Mouse (Mus musculus) left cerebral cortex, postnatal 4 days (tissue): Measurements from ENCODE around the gene Gas2l3. TPM values are rescaled to one million over a fixed set of nuclear protein-coding genes. Genes with fewer than 3 reads are reported as not detected.
A peak's percentile ranks its signal among the peaks of the same experiment; 100 is the strongest.

Source experiments
- DNase-seq: peaks from one replicate; pipeline ENCODE4 v3.0.0-alpha.2; 2022
- intact Hi-C: fragments of 180-260 bp; cut with DNase I; formaldehyde crosslinking; loops from one replicate; pipeline ENCODE4 v1.15.1; 2025
- total RNA-seq, 2 experiments: library from RNA; stranded (reverse); gene quantifications; 2 replicates each; pipeline ENCODE4 v1.2.3; 2021

Gas2l3 gene
- total RNA-seq, 2 experiments from 2014 or later, result 4.8 to 6.3 TPM

GRCm38 (mm10) chr10:89404936-89405335 is 38.8 kb downstream of the Gas2l3 start:
- intact Hi-C loops, result no loop called here
- DNase-seq, result no peak

DNA sequence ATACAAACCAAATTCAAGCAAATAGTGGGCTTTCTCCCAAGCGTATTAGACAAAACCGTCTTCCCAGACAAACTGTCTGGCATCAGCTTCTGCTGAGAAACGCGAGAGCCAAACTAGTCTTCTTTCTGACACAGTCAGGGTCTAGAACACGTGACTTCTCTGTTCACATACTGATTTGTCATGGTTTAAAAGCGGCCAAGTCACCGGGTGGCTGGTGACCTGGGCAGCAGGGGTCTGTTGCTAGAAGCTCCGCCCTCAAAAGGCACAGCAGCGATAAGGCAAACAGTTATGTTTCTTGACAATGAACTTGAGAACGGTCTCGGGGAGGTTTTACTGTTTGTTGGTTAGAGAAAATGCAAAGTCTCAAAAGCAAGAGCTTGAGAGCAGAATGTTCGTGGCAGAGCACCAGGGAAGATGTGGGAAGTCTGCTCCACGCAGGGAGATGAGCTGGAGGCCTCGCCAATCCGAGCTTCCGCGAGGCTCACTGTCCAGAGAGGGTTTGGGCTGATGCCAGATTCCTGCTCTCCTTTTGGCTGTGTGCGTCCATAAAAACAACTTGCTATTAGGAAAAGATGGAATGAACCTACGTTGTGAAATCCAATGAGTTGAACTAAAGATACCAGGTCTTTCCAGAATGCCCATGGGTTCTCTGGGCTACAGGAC is 43.0 kb downstream of the Gas2l3 start:
- peak; percentile 88 for DNase-seq
- intact Hi-C loops, result no loop called here

GRCm38 (mm10) chr10:89395823-89396222 is 47.9 kb downstream of the Gas2l3 start:
- peak; percentile 89 for DNase-seq
- intact Hi-C loops, result no loop called here

GRCm38 (mm10) chr10:89395321-89395720 is 48.4 kb downstream of the Gas2l3 start:
- intact Hi-C loops, result no loop called here
- no peak for DNase-seq

GRCm38 (mm10) chr10:89392687-89393086 is 51.1 kb downstream of the Gas2l3 start:
- DNase-seq, result peak; percentile 66

DNA sequence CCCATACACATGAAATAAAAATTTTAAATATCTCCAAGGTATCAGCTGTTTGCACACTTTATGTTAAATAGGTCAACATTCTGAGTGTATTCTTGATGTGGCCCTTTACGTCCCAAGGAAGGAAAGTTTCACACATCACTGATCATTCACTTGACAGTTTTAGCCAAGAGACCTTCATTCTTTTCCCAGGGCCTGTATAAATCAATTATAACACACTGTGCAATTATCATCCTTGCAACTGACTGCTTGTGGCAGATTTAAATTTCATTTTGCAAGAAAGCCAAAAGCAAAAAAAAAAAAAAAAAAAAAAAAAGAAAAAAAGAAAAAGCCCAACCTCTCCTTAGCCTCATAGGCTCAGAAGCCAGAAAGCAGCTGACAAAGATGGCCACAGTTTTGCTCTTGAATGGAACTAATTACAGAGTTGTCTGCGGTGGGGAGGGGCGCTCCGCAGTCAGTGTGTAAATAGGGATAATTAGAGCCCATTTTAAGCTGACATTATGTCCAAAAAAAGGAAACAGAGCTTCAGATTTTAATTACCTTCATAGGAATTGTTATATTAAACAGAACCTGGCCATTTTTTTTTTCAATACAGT is 52.1 kb downstream of the Gas2l3 start:
- no peak for DNase-seq
- intact Hi-C loops, result no loop called here

More at GRCm38 (mm10) chr10:89392687-89393086, 51.1 kb downstream of the Gas2l3 start:
- intact Hi-C loops, result no loop called here

DNA sequence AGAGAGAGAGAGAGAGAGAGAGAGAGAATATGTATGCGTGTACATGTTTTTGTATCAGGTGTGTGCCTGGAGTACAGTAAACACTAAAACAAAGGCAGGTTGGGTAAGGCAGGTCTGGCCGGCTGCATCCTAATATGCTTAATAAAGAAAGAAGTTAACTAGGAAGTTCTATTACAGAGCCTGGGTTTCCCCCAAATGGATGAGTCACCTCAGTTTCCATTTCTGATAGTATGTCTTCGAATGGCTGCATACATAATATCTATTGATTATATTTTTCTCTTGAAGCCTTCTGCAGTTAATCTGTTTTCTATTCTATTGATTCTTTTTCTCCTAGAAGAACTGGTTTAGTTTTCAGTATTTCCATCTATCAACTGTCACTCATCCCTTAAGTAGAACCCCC is 57.3 kb downstream of the Gas2l3 start:
- no peak for DNase-seq
- intact Hi-C loops, result no loop called here

DNA sequence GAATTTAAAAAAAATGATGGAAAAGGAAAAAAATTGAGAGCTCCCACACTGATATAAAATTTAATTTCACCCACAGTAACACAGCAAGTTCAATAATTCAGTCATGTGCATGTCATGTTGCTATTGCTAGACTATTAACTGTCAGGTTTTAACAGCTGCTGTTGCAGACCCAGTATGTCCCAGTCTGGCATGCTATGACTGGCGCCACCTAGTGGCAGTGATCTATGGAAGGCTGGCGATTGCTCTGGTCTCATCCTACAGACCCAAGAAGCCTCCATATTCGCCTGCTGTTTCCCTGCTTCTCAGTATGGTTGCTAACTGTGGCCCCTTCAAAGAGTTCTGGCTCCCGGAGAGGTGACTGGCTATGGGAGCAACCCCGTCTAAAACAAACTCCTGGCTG is 60.3 kb downstream of the Gas2l3 start:
- intact Hi-C loops, result no loop called here
- peak; percentile 87 for DNase-seq

DNA sequence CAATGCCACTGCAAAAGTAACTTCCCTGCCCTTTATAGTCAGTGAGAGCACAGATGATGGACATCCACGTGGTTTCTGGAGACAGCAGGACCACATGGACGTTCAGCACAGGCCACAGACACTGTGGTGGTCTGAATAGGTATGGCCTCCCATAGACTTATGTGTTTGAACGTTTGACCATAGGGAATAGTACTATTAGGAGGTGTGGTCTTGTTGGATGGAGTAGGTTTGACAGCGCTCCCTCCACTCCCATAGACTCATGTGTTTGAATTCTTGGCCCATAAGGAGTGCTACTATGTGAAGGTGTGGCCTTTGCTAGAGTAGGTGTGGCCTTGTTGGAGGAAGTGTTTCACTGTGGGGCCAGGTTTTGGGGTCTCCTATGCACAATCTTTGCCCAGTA is 66.0 kb downstream of the Gas2l3 start:
- no peak for DNase-seq
- intact Hi-C loops, result no loop called here

GRCm38 (mm10) chr10:89370051-89370450 is 73.7 kb downstream of the Gas2l3 start:
- intact Hi-C loops, result no loop called here
- no peak for DNase-seq

GRCm38 (mm10) chr10:89358933-89359332 is 84.8 kb downstream of the Gas2l3 start:
- no peak for DNase-seq
- intact Hi-C loops, result no loop called here

Other genes with a start within 250 kb of the Gas2l3 start
- 10 to 100 TPM; 18.6 to 21.2 TPM for gene Ano4, start 99.2 kb downstream of the Gas2l3 start, total RNA-seq
- under 1 TPM; 0.34 to 0.50 TPM for gene Nr1h4, start 89.6 kb upstream of the Gas2l3 start, total RNA-seq
- 1 to 10 TPM; 4.2 to 5.4 TPM for gene Slc17a8, start 177.3 kb upstream of the Gas2l3 start, total RNA-seq
- 10 to 100 TPM; 46.3 to 48.2 TPM for gene Scyl2, start 242.3 kb upstream of the Gas2l3 start, total RNA-seq